Mouse (Mus musculus) forebrain, embryonic 10.5 days (tissue): Measurements from ENCODE around the gene Gm28729. TPM values are rescaled to one million over a fixed set of nuclear protein-coding genes. Genes with fewer than 3 reads are reported as not detected.

Source experiments
- DNase-seq: peaks from one replicate; pipeline ENCODE4 v3.0.0-alpha.2; 2017; ENCODE audit warnings: low spot score; ENCODE audit errors: extremely low spot score
- H3K27ac ChIP-seq: fragments of 300-500 bp; sonication (generic); 2 replicates; pipeline ENCODE4 v1.5.1; 2016; ENCODE audit warnings: mild to moderate bottlenecking
- H3K27me3 ChIP-seq: fragments of 300-500 bp; sonication (generic); 2 replicates; pipeline ENCODE4 v1.6.1; 2016; ENCODE audit warnings: mild to moderate bottlenecking; ENCODE audit not compliant: poor library complexity, severe bottlenecking
- H3K36me3 ChIP-seq: fragments of 300-500 bp; sonication (generic); replicated peaks from 2 replicates; pipeline ENCODE4 v1.6.1; 2016; ENCODE audit warnings: mild to moderate bottlenecking, moderate library complexity
- H3K4me1 ChIP-seq: fragments of 300-500 bp; sonication (generic); 2 replicates; pipeline ENCODE4 v1.6.1; 2016
- H3K4me3 ChIP-seq: fragments of 300-500 bp; sonication (generic); 2 replicates; pipeline ENCODE4 v1.5.1; 2016; ENCODE audit warnings: mild to moderate bottlenecking, moderate library complexity
- H3K9me3 ChIP-seq: fragments of 300-500 bp; sonication (generic); 2 replicates; pipeline ENCODE4 v1.6.1; 2016; ENCODE audit warnings: mild to moderate bottlenecking, moderate library complexity
- WGBS: fragments of 180-500 bp; shearing (Covaris S2); methylation state at CpG from one replicate; pipeline ENCODE4 v1.1.7; 2016; 5-methylcytosine and 5-hydroxymethylcytosine counted together
- polyA plus RNA-seq: library from polyadenylated mRNA; unstranded; fragments of >200 nt; fragmentation: Nextera tagmentation; extraction: Ambion mirVana; gene quantifications from 2 replicates; pipeline ENCODE4 v1.2.1, GENCODE M21; 2016

The Gm28729 gene
- polyA plus RNA-seq, 1 experiment from 2014 or later: not detected

- no peaks in the 10 kb centered on the region for H3K36me3 ChIP-seq
- DNase-seq: no peak
- peaks cover 12% of the 10 kb centered on the region; the same call in 1 of the 2 replicates for H3K27me3 ChIP-seq
- H3K9me3 ChIP-seq: no peaks in the 10 kb centered on the region
- peaks cover 7% of the 10 kb centered on the region for H3K4me1 ChIP-seq
- H3K4me3 ChIP-seq: no peak overlapping the region
- H3K27ac ChIP-seq: no peak overlapping the region
- 88% methylated on average over 9 of the region's 9 CpGs for WGBS
These were observed 75.5 kb downstream of the Gm28729 start for GRCm38 (mm10) chr9:96449514-96449913.

- no peak for DNase-seq
- peaks cover 28% of the 10 kb centered on the region for H3K27me3 ChIP-seq
- 86% methylated on average over 4 of the region's 4 CpGs for WGBS
These were observed 79.7 kb downstream of the Gm28729 start for GRCm38 (mm10) chr9:96445351-96445750.

GRCm38 (mm10) chr9:96442081-96442480, 83.0 kb downstream of the Gm28729 start:
- WGBS: 11% methylated on average over 10 of the region's 10 CpGs

More at GRCm38 (mm10) chr9:96445351-96445750, 79.7 kb downstream of the Gm28729 start:
- Histone ChIP-seq H3K27ac (no peak overlapping the region), H3K36me3 (no peaks in the 10 kb centered on the region), H3K9me3 (no peaks in the 10 kb centered on the region), H3K4me1 (peaks cover 14% of the 10 kb centered on the region), H3K4me3 (no peak overlapping the region)

GRCm38 (mm10) chr9:96438334-96438871, 86.7 kb downstream of the Gm28729 start:
- no peaks in the 10 kb centered on the region for H3K9me3 ChIP-seq
- no peaks in the 10 kb centered on the region for H3K36me3 ChIP-seq
- H3K27me3 ChIP-seq: peaks cover 62% of the 10 kb centered on the region
- 5% methylated on average over 8 of the region's 8 CpGs for WGBS
- peak; percentile 26 for DNase-seq
- peak overlapping the region; percentile 55 for H3K4me3 ChIP-seq
- peaks cover 46% of the 10 kb centered on the region for H3K4me1 ChIP-seq
- peak overlapping the region; percentile 84 for H3K27ac ChIP-seq

More at GRCm38 (mm10) chr9:96442081-96442480, 83.0 kb downstream of the Gm28729 start:
- Histone ChIP-seq H3K4me1 (peaks cover 36% of the 10 kb centered on the region), H3K27ac (0 out of 2 replicates have a peak overlapping the region, but pooled peaks have one; percentile 40), H3K36me3 (no peaks in the 10 kb centered on the region), H3K9me3 (no peaks in the 10 kb centered on the region), H3K27me3 (peaks cover 50% of the 10 kb centered on the region), H3K4me3 (peak overlapping the region; percentile 9; the same call in 1 of the 2 replicates)
- DNase-seq: no peak

- DNase-seq: peak; percentile 58
- Histone ChIP-seq H3K4me3 (peak overlapping the region; percentile 55), H3K9me3 (no peaks in the 10 kb centered on the region), H3K36me3 (no peaks in the 10 kb centered on the region), H3K27ac (peak overlapping the region; percentile 84), H3K4me1 (peaks cover 46% of the 10 kb centered on the region), H3K27me3 (peaks cover 62% of the 10 kb centered on the region)
- under 1% methylated on average over 25 of the region's 25 CpGs for WGBS
These were observed 87.2 kb downstream of the Gm28729 start for GRCm38 (mm10) chr9:96437805-96438333.

GRCm38 (mm10) chr9:96436901-96437804, 87.9 kb downstream of the Gm28729 start:
- peak; percentile 25 for DNase-seq
- Histone ChIP-seq H3K27me3 (peaks cover 62% of the 10 kb centered on the region), H3K4me1 (peaks cover 40% of the 10 kb centered on the region), H3K4me3 (peak overlapping the region; percentile 55), H3K36me3 (no peaks in the 10 kb centered on the region), H3K27ac (peak overlapping the region; percentile 84), H3K9me3 (no peaks in the 10 kb centered on the region)
- WGBS: 9% methylated on average over 28 of the region's 28 CpGs

Other genes starting within 250 kb of the Gm28729 start
- 172 and 176 TPM in 2 replicates for gene Atp1b3, start 160.8 kb downstream of the Gm28729 start, polyA plus RNA-seq
- gene Rnf7, start 46.6 kb downstream of the Gm28729 start, polyA plus RNA-seq: 269 and 273 TPM in 2 replicates
- 11.7 and 13.3 TPM in 2 replicates for gene Rasa2, start 106.4 kb upstream of the Gm28729 start, polyA plus RNA-seq
- 9.0 and 9.4 TPM in 2 replicates for gene Zbtb38, start 227.6 kb upstream of the Gm28729 start, polyA plus RNA-seq